Mouse (Mus musculus) heart, adult 2 months (tissue): ENCODE data around the gene Gpx7.

ENCODE experiments used
- CTCF ChIP-seq: fragments of 200-600 bp; IDR thresholded peaks from 2 replicates; pipeline ENCODE4 v1.8.1; 2022; ENCODE audit warnings: antibody characterized with exemption, mild to moderate bottlenecking, moderate library complexity
- EP300 ChIP-seq: fragments of 200-500 bp; IDR thresholded peaks from 2 replicates; pipeline ENCODE4 v1.6.1; 2011; ENCODE audit warnings: low read depth, low read length, control low read depth; ENCODE audit not compliant: insufficient read depth
- POLR2A ChIP-seq: fragments of 200-500 bp; IDR thresholded peaks from 2 replicates; pipeline ENCODE4 v1.6.1; 2011; ENCODE audit warnings: mild to moderate bottlenecking, low read depth, low read length, control low read depth; ENCODE audit not compliant: insufficient read depth

DNA sequence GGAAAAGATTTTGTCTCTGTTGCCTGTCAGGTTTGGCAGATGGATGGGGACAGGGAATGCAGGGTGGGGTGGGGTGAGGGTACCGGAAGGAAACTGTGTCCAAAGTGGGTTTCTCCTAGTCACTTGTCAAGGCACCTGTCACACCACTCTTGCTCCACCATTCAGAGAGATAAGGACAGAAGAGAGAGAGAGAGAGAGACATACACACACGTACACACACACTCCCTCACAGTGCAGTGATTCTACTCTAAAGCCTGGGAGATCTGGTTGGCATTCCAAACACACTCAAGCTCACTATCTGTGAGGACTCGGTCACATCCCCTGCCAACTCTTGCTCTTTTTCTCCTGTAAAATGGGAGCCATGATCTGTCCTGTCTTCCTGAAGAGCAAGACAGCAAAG is 34.6 kb downstream of the Gpx7 start:
- TF ChIP-seq EP300 (no peak), POLR2A (no peak), CTCF (no peak)
